Mouse (Mus musculus) left cerebral cortex, postnatal 14 days (tissue): ENCODE results near the gene Skida1. TPM values are rescaled to one million over a fixed set of nuclear protein-coding genes. Genes with fewer than 3 reads are reported as not detected.
A peak's percentile ranks its signal among the peaks of the same experiment; 100 is the strongest.
"Not testable (repeated sequence)": the region's sequence is repeated elsewhere in the genome, so short reads cannot be mapped to it uniquely, and the experiment has no call there.

ENCODE experiments used
- DNase-seq, 2 experiments: peaks; one replicate each; pipeline ENCODE4 v3.0.0; 2021 to 2022; ENCODE audit warnings: low spot score in 2 of 2, mixed read lengths in 1 of 2
- intact Hi-C: fragments of 180-260 bp; cut with DNase I; formaldehyde crosslinking; loops from one replicate; pipeline ENCODE4 v1.15.1; 2025
- long read RNA-seq, 2 experiments: library from polyadenylated mRNA; stranded (forward); transcript quantifications; one replicate each; pipeline ENCODE4 v2.0.0; 2021
- total RNA-seq, 2 experiments: library from RNA; stranded (reverse); gene quantifications; 2 replicates each; pipeline ENCODE4 v1.2.3; 2021

Skida1 gene
- 1 to 10 TPM; 7.1 to 8.1 TPM for total RNA-seq
- long read RNA-seq, experiment 1, partial matches to known transcripts: 0 of 5 reads
- long read RNA-seq, experiment 1, other reads (novel, unspliced or antisense): 4 of 5 reads
- long read RNA-seq, experiment 2, partial matches to known transcripts: 0 of 7 reads
- long read RNA-seq, experiment 2, other reads (novel, unspliced or antisense): 7 of 7 reads

DNA sequence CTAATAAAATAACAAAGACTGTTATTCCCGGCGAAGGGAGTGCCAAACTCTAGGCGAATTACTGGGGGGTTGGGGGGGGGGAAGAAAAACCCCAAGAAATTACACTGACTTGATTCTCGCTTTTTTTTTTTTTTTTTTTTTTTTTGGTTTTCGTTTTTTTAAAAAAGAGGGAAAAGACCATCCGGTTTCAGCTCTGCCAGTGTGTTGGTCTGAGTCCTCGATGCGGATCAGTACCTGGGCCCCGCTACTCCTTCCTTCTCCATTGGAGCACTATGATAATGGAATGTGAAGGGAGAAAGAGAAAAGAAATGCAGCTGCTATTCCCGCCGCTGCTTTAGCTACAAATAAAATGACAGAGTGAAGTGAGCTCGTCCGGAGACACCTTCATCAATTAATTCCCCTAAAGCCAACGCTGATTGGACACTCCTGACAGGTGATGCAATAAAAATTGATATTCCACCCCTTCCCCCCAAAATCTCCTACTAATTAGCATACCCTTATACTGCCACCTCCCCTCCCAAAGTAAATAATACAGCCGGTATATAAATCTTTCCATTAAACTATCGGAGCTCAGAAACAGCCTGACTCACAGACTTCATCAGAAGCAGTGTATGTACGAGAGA is at the start of gene Skida1:
Gene Skida1 (minus strand): TSS at position 599 of the 623 bp plus-strand sequence.
- peak in 1 of 2 experiments; percentile 31 for DNase-seq
- intact Hi-C loops: loop anchor here (5.0 to 10.0 kb wide), 2 partner anchors 624 to 629 kb away; partner anchors contain the start of gene Bmi1

DNA sequence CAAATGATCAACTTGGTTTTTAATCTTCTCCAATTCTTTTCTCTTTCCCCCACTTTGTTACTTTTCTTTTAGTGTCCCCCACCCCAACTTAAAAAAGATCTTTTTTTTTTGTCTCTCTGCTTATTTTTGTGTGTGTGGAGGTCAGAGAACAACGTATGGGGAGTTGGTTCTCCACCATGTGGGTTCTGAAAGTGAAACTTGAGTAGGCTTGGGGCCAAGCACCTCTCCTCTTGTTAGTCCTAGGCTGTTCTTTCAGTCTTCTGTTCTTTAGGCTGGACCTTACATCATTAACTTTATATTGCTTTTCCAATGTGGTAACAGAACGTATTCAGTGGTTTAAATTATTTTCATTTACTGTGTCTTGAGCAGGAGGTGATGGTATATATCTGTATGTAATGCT is 47.0 kb upstream of the Skida1 start:
- no peak for DNase-seq
- intact Hi-C loops: loop anchor here (10.0 kb wide), 1 partner anchor 109 kb away; no protein-coding TSS in a partner anchor

DNA sequence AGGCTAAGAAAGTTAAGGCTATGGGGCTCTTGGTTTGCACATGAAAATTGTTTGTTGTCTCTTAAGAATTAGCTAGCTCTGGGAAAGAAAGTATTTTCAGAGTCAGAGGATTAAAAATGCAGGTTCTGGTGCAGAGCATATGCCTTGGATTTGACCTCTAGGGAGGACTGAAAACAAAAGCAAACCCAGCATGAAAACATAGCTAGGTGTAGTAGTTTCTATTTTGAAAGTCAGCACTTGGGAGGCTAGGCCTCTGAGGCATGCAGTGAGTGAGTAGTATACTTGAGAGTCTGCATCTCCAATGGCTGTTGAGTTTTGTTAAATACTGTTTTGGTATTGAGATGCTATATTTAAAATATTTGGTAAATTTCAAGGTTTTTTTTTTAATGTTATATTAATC is 45.5 kb upstream of the Skida1 start:
- intact Hi-C loops: loop anchor here (10.0 kb wide), 1 partner anchor 110 kb away; no protein-coding TSS in a partner anchor

DNA sequence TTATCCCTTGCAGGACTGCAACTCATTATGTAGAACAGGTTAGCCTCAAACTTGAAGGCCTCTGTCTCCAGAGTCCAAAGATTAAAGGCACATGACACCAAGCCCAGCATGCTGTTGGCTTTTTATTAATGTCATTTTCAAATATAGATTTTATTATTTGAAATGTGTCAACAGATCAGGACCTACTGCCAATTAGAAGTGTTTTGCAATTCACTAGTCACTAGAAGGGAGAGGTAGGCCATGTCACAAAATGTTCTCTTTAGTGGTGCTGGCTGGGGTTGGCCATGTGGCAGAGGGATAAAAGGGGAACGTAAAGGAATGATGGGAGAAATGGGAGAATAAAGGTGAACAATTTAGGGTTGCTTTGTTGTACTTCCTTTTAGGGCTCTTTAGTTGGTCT is 45.0 kb upstream of the Skida1 start:
- no peak for DNase-seq
- intact Hi-C loops: loop anchor here (10.0 kb wide), 1 partner anchor 111 kb away; no protein-coding TSS in a partner anchor

More for the DNA sequence above, 45.5 kb upstream of the Skida1 start:
- no peak for DNase-seq

DNA sequence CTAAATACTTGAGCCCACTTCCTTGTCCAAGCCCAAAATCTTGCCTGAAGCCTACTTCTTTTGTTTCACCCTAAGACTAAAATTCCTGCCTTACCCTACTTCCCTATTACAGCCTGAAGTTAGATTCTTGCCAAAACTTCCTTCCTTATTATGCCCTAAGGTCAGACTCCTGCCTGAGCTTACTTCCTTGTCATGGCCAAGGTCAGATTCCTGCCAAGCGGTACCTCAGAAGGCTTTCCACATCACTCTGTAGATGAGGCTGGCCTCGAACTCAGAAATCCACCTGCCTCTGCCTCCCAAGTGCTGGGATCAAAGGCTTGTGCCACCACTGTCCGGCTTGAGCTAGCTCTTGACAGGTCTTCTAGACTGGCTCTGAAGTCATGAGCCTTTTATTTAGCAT is 38.8 kb upstream of the Skida1 start:
- DNase-seq, intact Hi-C loops: not testable (repeated sequence)

DNA sequence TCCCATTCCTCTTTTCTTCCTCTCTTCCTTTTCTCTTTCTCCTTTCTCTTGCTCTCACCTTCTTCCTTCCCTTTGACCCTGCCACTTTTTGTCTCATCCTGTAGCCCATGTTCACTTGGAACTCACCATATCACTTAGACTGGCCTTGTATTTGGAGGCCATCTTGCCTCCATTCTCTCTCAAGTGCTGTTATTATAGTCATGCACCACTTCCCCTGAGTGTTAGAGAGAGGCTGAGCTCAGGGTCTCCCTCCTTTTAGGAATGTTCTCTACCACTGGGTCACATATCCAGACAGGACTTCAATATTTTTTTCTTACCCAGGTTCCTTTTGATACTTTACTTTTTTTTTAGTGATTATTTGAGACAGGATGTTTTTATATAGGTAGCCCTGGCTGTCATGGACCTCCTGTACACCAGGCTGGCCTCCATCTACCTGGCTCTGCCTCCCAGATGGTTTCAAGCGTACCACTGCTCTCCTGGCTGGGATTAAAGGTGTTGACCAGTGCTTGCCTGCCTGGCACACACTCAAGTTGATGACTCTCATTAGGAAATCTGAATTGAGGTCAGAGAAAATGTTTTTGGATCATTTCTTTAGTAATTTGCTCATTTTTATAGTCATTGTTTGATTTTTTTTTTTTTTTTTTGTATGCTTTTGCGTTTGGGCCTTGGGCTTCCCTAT is 31.5 kb upstream of the Skida1 start:
- no peak for DNase-seq
- intact Hi-C loops: no loop called here

DNA sequence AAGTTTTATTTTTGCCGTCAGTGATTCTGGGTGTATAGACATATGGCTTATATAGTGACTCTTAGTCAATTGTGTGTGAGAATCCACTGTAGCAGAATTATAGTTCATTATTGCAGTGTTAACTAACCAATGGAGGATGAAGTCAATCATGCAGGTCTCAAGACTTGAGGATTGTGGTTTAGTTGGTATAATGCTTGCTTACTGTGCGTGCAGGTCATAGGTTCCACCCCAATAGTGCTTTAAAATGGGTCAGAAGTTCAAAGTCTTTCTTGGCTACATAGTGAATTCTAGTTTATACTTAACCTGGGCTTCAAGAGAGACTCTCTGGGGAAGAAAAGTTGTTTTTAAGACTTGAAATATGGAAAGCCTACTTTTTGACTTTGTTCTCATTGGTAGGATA is 23.1 kb upstream of the Skida1 start:
- no peak for DNase-seq
- intact Hi-C loops: no loop called here

DNA sequence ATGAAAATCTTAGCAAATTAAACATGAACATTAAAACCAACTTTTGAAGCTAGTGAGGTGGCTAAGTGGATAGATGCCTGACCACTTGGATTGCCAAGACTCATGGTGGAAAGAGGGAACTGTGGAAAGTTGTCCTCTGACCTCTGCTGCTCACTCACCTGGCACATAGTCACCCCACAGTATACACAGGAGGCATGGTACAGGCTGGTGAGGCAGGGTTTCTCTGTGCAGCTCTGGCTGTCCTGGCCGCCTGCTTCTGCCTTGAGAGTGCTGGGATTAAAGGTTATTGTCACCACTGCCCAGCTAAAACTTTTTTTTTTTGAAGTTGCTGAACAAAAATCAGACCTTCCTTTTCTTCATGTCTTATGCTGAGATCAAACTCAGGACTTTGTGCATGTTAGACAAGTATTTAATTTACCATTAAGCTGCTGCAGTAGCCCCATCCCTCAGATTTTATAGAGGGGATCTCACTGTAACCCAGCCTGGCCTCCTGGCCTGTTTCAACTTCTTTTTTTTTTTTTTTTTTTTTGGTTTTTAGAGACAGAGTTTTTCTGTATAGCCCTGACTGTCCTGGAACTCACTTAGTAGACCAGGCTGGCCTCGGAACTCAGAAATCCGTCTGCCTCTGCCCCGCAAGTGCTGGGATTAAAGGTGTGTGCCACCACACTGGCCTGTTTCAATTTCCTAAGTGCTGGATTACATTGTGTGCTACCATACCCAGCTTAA is 19.4 kb upstream of the Skida1 start:
- DNase-seq: no peak
- intact Hi-C loops: no loop called here

DNA sequence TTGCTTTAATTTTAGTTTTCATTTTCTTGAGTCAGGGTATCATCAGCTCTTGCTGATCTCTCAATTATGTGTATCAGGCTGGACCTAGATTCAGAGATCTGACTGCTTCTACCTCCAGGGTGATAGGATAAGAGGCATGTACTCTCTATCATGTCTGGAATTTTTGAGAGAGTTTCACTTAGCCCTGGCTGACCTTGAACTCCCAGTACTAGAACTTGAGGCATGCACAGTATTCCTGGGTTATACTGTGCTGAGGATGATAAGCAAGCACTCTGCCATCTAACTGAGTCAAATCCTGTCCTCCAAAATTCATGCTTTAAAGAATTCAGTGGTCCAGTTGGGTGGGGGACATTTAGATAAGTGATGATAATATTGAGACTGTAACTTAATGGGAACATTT is 17.6 kb upstream of the Skida1 start:
- intact Hi-C loops: no loop called here
- no peak for DNase-seq

DNA sequence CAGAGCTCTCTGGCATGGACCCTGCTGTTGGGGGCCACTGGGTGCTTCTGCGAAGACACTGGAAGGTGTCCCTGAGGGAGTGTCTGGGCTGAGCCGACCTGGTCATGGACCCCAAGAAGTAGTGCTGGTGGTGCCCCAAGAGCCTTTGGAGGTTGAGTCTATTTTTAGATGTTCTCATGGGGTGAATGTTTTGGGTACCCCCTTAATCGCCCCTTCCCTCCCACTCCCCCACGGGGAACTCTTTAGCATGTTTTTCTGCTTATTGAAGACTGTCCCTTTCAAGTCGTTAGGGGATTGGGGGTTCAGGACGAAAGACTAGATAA is 16.8 kb upstream of the Skida1 start:
- no peak for DNase-seq
- intact Hi-C loops: no loop called here

DNA sequence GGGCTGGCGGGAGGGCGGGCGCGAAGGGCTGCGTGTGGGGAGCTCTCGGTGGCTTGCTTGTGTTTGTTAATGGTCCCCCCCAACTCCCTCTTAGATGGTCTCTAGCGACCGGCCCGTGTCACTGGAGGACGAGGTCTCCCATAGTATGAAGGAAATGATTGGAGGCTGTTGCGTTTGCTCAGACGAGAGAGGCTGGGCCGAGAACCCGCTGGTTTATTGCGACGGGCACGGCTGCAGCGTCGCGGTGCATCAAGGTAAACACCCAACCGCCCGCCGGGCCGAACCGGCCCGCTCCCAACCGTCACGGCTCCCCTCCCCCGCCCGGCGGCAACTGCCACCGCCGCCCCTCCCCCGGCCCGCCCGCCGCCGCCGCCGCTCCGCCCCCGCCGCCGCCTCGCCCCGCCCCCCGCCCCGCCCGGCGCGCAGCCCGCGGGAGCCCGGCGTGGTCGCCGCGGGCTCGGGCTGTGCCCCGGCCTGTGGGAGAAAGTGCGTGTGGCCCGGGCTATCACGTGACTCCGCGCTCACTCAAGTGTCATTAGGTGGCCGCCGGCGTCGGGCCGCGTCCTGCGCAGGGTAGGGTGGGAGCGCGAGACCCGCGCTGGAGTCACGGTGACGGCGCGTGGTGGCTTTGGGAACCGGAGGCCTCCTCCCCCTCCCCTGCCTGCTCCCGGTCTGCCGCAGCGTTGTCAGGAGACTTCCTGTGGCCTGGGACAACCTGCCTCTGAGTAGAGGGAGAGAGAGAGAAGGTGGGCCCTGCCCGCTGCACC is 16.3 kb upstream of the Skida1 start:
- peak; percentile 70 to 73 for DNase-seq
- intact Hi-C loops: loop anchor here (5.0 kb wide), 1 partner anchor 38 kb away; no protein-coding TSS in a partner anchor

DNA sequence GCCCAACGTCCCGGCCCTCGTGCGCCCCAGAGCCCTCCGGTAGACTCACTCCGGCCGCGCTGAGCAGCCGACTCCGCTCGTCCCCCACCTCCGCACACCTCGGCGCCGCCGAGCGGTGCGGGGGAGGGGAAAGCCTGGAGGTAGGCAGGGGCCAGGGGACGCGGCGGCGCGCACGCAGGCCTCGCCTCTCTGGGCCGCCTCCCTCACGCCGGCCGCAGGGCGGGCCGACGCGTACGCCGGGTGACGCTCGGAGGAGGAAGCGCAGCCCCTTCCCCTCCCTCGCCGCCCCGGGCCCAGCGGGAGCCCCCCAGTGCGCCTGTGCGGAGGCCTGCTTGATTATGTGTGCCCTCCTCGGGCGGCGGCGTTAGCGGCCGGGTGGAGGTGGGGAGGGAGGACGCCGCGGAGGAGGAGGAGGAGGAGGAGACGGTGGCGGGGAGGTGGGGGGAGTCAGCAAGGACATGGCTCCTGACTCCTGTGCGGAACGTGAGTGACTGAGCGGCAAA is 15.6 kb upstream of the Skida1 start:
- intact Hi-C loops: loop anchor here (5.0 kb wide), 1 partner anchor 37 kb away; no protein-coding TSS in a partner anchor
- DNase-seq: peak; percentile 91 to 92

DNA sequence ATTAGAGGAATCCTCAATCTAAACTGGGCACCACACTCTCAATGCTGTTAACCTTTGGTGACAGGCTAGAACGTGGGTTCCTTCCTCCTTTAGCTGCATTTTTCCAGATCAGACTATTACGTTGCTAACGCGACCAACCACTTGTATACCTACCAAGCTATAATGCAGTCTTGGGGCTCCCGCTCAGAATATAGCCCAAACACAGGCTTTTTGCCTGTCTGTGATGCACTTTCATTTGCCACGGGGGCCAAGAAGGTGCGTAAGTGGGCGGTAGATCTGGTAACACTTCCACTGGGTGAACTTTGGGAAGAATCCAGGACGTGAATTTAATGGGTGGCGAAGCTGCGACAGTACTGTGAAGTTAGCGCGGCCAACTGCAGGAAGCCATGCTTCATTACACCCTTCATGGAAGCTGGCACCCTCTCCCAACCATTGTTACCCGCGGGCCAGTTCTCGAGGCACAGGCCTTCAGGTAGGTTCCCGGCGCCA is 15.0 kb upstream of the Skida1 start:
- intact Hi-C loops: loop anchor here (5.0 kb wide), 1 partner anchor 37 kb away; no protein-coding TSS in a partner anchor
- DNase-seq: peak; percentile 52 to 75

DNA sequence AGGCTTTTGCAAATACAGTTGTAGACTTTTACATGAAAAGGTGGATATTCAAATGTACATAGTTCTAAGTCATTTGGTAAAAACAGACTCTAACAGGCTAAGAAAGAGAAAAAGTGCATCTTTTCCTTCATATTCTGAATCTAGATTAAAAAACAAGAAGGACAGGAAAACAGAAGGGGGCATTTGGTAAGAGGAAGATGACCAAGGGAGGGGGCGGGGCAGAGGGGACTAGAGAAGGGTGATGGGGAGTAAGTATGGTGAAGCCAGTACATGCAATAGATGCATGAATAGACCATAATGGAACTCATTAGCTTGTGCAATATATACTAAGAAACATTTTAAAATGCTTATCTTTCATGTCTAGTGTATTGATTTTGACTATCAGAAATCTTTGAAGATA is 11.5 kb upstream of the Skida1 start:
- DNase-seq: no peak
- intact Hi-C loops: loop anchor here (5.0 kb wide), 1 partner anchor 33 kb away; no protein-coding TSS in a partner anchor

DNA sequence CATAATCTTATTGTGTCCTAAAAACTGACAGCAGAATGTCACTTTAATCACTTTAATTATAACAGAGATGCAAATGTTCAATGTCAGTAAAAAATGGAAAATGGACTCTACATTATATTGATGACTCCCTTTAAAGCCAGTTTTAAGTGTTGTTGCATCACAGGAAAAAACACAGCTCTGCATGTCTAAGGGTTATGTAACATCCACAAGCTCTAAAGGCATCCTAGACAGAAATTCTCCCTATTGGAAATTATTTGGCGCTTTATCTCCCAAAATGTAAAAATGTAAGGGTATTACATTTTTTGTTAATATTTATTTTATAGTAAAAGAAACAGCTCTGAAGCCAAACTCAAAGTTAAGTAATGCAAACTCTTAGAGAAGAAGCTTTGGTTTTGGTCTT is 11.0 kb upstream of the Skida1 start:
- intact Hi-C loops: loop anchor here (5.0 kb wide), 1 partner anchor 33 kb away; no protein-coding TSS in a partner anchor
- DNase-seq: no peak

DNA sequence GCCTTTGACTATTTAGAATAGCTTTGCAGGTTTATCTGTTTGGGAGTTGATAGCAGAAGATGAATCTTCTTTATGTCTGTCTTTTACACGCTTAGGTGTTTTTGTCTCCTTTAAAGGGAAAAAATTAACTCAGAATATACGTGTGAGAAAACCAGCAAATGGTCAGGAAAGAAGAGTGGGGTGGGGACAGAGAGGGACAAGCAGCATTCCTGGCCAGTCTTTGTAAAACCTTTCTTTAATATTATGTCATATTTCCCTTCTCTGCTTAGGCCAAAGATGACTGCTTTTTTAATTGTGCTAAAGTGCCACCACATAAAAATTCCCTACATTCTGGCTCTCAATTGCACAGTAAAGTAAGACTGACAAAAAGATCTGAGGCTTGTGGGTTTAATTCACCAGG is 10.2 kb upstream of the Skida1 start:
- DNase-seq: no peak
- intact Hi-C loops: no loop called here

DNA sequence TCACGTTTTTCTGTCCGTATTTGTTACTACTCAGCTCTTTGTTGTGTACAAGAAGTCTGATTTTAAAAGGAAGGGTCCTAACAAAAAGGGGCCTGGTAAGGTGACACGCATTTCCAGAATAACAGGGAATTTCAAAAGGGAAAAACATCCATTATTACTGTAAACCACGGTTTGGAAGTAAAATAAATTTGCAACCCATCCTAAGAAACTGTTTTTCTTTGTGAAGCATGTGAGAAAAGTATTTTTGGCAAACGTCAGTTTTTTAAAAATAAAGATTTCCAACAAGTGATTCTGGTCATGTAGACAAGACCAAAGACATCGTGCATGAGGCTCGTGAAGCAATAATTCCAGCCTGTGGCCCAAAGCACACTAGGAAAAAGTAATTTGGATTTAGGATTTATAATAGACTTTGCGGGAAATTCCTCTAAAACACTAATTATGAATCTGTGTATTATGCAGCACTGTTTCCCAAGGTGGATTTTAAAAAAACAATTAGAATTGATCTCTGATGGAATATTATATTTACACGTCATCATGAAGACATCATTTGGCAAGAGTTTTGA is 9.4 kb upstream of the Skida1 start:
- no peak for DNase-seq
- intact Hi-C loops: no loop called here

DNA sequence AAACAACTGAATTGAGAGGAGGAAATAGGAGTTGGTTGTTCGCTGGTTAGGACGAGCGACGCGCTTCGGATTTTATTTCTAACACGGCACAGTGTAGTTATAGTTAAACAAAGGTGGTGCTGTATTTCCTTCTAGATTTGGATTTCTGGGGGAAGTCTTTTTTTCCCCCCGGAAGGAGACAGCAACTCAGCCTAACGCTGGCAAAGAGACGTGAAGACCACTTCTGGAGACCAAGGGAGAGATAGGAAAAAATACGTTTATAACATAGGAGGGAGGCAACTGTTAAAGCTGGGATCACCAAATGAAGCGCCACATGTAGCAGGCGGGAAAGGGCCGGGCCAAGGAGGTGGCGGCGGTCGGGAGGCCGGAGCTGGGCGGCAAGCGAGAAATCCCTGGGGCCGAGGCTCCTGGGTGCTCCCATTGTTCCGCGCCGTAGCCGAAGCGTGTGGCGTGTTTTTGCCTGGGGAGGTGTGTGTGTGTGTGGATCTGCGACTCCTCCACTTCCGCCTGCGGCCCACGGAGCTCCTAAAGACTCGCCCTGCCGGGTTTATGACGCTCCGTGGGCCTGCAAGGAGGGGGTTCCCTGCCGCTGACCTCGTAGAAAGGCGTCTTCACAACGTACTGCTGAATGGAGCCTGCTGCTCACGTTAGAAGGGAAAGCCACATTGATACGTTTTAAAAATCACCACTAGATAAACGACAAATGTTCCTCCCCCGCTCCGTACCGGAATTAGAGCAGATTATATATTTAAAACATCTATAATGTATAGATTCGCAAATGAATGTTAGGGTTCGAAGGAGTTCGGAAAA is 8.7 kb upstream of the Skida1 start:
- DNase-seq: peak; percentile 28 to 51
- intact Hi-C loops: no loop called here
